Mouse (Mus musculus): ENCODE results near the gene Psapl1. TPM values are rescaled to one million over a fixed set of nuclear protein-coding genes. Genes with fewer than 3 reads are reported as not detected.

Gene Psapl1
- not detected for total RNA-seq (2023)

DNA sequence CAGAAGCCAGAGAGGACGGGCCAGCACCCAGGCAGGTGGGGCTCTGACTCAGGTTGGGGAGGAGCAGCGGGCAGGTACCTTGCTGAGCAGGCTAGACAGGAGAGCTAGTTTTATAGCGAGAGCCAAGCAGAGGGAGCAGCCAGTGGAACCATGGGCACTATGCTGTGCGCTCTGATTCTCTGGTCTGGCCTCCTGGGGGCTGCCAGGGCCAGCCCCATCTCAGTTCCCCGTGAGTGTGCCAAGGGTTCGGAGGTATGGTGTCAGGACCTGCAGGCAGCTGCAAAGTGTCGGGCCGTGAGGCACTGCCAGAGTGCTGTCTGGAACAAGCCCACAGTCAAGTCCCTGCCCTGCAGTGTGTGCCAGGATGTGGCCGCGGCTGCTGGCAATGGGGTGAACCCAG, at the start of gene Psapl1:
Gene Psapl1, plus strand, starts transcription at position 106 of the 400 bp plus-strand sequence.

Other genes starting within 250 kb of the Psapl1 start
- gene Sorcs2, start 194.1 kb downstream of the Psapl1 start, total RNA-seq (2023): 11.3 TPM